Comparison of ENCODE assay signal across 9 mouse cellular contexts in the genomic region with DNA sequence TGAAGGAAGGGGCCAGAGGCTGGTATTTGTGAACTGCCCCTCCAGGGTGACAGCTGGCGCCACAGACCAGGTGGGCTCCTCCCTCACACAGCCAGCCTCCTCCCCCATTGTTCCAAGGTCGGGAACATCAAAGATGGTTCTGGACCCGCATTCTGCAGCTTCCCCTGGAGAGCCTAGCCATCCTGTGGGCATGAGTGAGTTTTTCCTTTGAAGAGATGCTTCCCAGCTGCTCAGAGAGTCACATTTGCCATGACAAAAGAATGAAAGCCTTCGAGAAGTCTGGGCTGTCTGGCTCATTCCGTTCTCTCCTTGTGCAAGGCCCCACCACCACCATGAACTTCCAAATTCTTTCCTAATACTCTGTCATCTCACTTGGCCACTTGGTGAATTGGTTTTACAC. TPM values are rescaled to one million over a fixed set of nuclear protein-coding genes. Genes with fewer than 3 reads are reported as not detected.
DNase-seq lines count a peak whose midpoint lies in the region; ATAC-seq lines count a peak whose summit lies in the region.
"Had no signal": no experiment of that assay in that cellular context is flagged by ENCODE, and none has a peak within 500 bp of the region (broad histone marks: within the 10 kb centered on the region; RNA-seq: fewer than 3 reads in every experiment).

No protein-coding gene starts in this region.

- WGBS in forebrain, embryonic 10.5 days, result 7% methylated on average over 5 of the region's 5 CpGs
- 7% methylated on average over 5 of the region's 5 CpGs for WGBS in forebrain, embryonic 11.5 days

- no peak for ATAC-seq in forebrain, embryonic 11.5 days (replicated peaks; ENCODE audit: low FRiP score)

- H3K9ac ChIP-seq in forebrain, embryonic 11.5 days (ENCODE audit: low read length), result no peak overlapping the region

- no peak overlapping the region for H3K4me3 ChIP-seq in forebrain, embryonic 10.5 days
- no peak overlapping the region for H3K4me3 ChIP-seq in forebrain, embryonic 11.5 days (ENCODE audit: low read depth, low read length)

- no peak for DNase-seq in forebrain, embryonic 10.5 days (ENCODE audit: extremely low spot score, low spot score)
- DNase-seq in forebrain, embryonic 11.5 days (ENCODE audit: low spot score), result no peak
- peak; percentile 23 to 26 for DNase-seq in right cerebral cortex, postnatal 10 days (ENCODE audit: low spot score in 2 of 2)
- no peak for DNase-seq in right cerebral cortex, postnatal 25 days
- DNase-seq in lung, postnatal 14 days, result peak; percentile 66
- no peak for DNase-seq in ovary, postnatal 10 days (ENCODE audit: low spot score)
- no peak for DNase-seq in gastrocnemius, postnatal 36 days
- DNase-seq in urinary bladder, postnatal 10 days (ENCODE audit: low spot score), result no peak
- DNase-seq: thymus, postnatal 36 days had no signal

- H3K27me3 ChIP-seq in forebrain, embryonic 10.5 days (ENCODE audit: poor library complexity, severe bottlenecking), result peaks cover 80% of the 10 kb centered on the region
- peaks cover 9% of the 10 kb centered on the region; the same call in 1 of the 2 replicates for H3K27me3 ChIP-seq in forebrain, embryonic 11.5 days (ENCODE audit: control insufficient read depth, insufficient read depth, low read length)

- peaks cover 40% of the 10 kb centered on the region for H3K4me1 ChIP-seq in forebrain, embryonic 10.5 days
- peaks cover 8% of the 10 kb centered on the region; the same call in 1 of the 2 replicates for H3K4me1 ChIP-seq in forebrain, embryonic 11.5 days (replicated peaks; ENCODE audit: control insufficient read depth, insufficient read depth, low read length)

- H3K4me2 ChIP-seq in forebrain, embryonic 11.5 days (ENCODE audit: low read depth, low read length, severe bottlenecking), result no peak overlapping the region

- no peaks in the 10 kb centered on the region for H3K36me3 ChIP-seq in forebrain, embryonic 10.5 days (replicated peaks)
- H3K36me3 ChIP-seq in forebrain, embryonic 11.5 days (ENCODE audit: control insufficient read depth, insufficient read depth, low read length), result no peaks in the 10 kb centered on the region

- H3K27ac ChIP-seq in forebrain, embryonic 10.5 days, result 0 out of 2 replicates have a peak overlapping the region, but pooled peaks have one; percentile 5
- H3K27ac ChIP-seq in forebrain, embryonic 11.5 days (ENCODE audit: low read depth, low read length), result no peak overlapping the region

- intact Hi-C loops in gastrocnemius, postnatal 36 days (cut with DNase I), result no loop called here

- no peaks in the 10 kb centered on the region for H3K9me3 ChIP-seq in forebrain, embryonic 10.5 days
- H3K9me3 ChIP-seq in forebrain, embryonic 11.5 days (ENCODE audit: control insufficient read depth, low read length), result no peaks in the 10 kb centered on the region

RNA-seq across cellular contexts. Expression of gene Il17d, which starts 9.8 kb away (rescaled TPM):
- 0.23 and 0.51 TPM in 2 replicates for polyA plus RNA-seq in forebrain, embryonic 10.5 days (2016; fragmentation: Nextera tagmentation; extraction: Ambion mirVana)
- polyA plus RNA-seq in forebrain, embryonic 11.5 days (2014; fragmentation: Nextera tagmentation; extraction: Ambion mirVana), result 1.1 and 1.3 TPM in 2 replicates
- total RNA-seq in gastrocnemius, postnatal 36 days (2021), result 1 to 10 TPM; 1.5 to 2.1 TPM

RNA-seq across cellular contexts. Expression of gene Eef1akmt1, which starts 37.1 kb away (rescaled TPM):
- 95.9 and 99.0 TPM in 2 replicates for polyA plus RNA-seq in forebrain, embryonic 10.5 days (2016; fragmentation: Nextera tagmentation; extraction: Ambion mirVana)
- 79.4 and 86.5 TPM in 2 replicates for polyA plus RNA-seq in forebrain, embryonic 11.5 days (2014; fragmentation: Nextera tagmentation; extraction: Ambion mirVana)
- total RNA-seq in gastrocnemius, postnatal 36 days (2021), result 10 to 100 TPM; 23.7 to 29.9 TPM

Comparison
In these comparisons a context has a peak if more than half of its experiments do, and no peak if none do; other contexts are left out.
1. DNase-seq: peak in right cerebral cortex, postnatal 10 days (2 of 2) and lung, postnatal 14 days (single experiment); none in forebrain, embryonic 10.5 days (single experiment), forebrain, embryonic 11.5 days (single experiment), right cerebral cortex, postnatal 25 days (single experiment), ovary, postnatal 10 days (single experiment), gastrocnemius, postnatal 36 days (0 of 2) and urinary bladder, postnatal 10 days (single experiment).